Mouse (Mus musculus): ENCODE results near the gene Rapgef1.

Rapgef1 gene

GRCm38 (mm10) chr2:29787104-29787917 lies 167.8 kb downstream of the Rapgef1 start, which contains the start of gene Coq4:
Coq4 (plus strand) TSS chr2:29787493.
- peak; percentile 84 to 92 for DNase-seq (ENCODE audit: low read depth in 2 of 2, low spot score in 2 of 2)

DNA sequence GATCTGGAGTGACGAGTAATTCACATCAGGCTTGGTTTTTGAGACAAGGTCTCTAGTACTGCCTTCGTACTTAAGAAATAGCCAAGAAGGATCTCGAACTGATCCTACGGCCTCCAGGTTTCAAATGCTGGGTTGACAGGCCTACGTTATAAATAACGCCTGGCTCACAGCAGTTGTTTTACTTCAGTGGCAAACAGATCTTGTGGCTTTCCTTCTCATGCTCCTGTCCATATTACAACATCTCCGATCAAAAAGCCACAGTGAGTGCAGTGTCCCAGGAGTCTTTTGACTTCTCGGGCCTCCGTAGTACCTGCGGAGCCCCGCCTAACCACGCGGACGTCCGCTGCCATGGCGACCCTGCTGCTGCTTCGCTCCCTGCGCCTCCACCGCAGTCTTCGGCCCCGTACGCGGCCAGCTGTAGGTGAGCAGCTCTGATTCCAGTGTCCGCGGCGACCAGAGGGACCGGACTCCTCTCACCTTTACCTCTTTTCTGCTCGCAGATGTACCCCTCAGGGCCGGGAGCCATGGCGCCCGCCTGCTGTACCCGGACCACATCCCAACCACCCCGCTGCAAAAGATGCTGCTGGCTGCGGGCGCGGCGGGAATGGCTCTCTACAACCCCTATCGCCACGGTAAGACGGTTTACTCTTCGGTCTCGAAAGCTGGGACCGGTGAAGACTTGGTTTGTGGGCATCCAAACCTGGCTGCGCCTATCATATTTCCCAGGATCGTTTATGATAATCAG lies 168.6 kb downstream of the Rapgef1 start, which contains the start of gene Trub2:
Gene Trub2, minus strand, starts transcription at position 566 of the 745 bp plus-strand sequence.
- DNase-seq (ENCODE audit: low read depth in 2 of 2, low spot score in 2 of 2), result peak; percentile 56 to 72
